Mouse (Mus musculus) ES-Bruce4 (cell line): ENCODE data around the gene Ddr2.

ENCODE experiments used
- CTCF ChIP-seq: IDR thresholded peaks from one replicate; pipeline ENCODE4 v1.8.1; 2011; ENCODE audit warnings: low read depth, low read length
- EP300 ChIP-seq: IDR thresholded peaks from 2 replicates; pipeline ENCODE4 v1.6.1; 2011; ENCODE audit warnings: low read depth, low read length; ENCODE audit not compliant: insufficient read depth

- no peak for TF ChIP-seq CTCF
- TF ChIP-seq EP300: no peak
Observed at GRCm38 (mm10) chr1:170031656-170032055, 78.9 kb downstream of the Ddr2 start.
